Mouse (Mus musculus) neural tube, embryonic 15.5 days (tissue): Measurements from ENCODE around the gene Arhgap31. TPM values are rescaled to one million over a fixed set of nuclear protein-coding genes. Genes with fewer than 3 reads are reported as not detected.

Source experiments
- ATAC-seq: fragments of 200-750 bp; cut with Nextera tagmentation; 2 replicates; pipeline ENCODE4 v1.8.0; 2017; ENCODE audit warnings: mild to moderate bottlenecking, moderate TSS enrichment, moderate library complexity; ENCODE audit not compliant: low FRiP score
- H3K27ac ChIP-seq: fragments of 300-500 bp; sonication (generic); replicated peaks from 2 replicates; pipeline ENCODE4 v1.5.1; 2015; ENCODE audit warnings: mild to moderate bottlenecking, inconsistent platforms
- H3K27me3 ChIP-seq: fragments of 300-500 bp; sonication (generic); replicated peaks from 2 replicates; pipeline ENCODE4 v1.6.1; 2015; ENCODE audit warnings: inconsistent platforms
- H3K36me3 ChIP-seq: fragments of 300-500 bp; sonication (generic); 2 replicates; pipeline ENCODE4 v1.6.1; 2015; ENCODE audit warnings: inconsistent platforms
- H3K4me1 ChIP-seq: fragments of 300-500 bp; sonication (generic); 2 replicates; pipeline ENCODE4 v1.6.1; 2015; ENCODE audit warnings: inconsistent platforms
- H3K4me2 ChIP-seq: fragments of 300-500 bp; sonication (generic); 2 replicates; pipeline ENCODE4 v1.6.1; 2015; ENCODE audit warnings: inconsistent platforms, mild to moderate bottlenecking, moderate library complexity
- H3K4me3 ChIP-seq: fragments of 300-500 bp; sonication (generic); replicated peaks from 2 replicates; pipeline ENCODE4 v1.5.1; 2015; ENCODE audit warnings: mild to moderate bottlenecking, inconsistent platforms
- H3K9ac ChIP-seq: fragments of 300-500 bp; sonication (generic); replicated peaks from 2 replicates; pipeline ENCODE4 v1.6.1; 2015; ENCODE audit warnings: mild to moderate bottlenecking, inconsistent platforms
- H3K9me3 ChIP-seq: fragments of 300-500 bp; sonication (generic); replicated peaks from 2 replicates; pipeline ENCODE4 v1.6.1; 2016; ENCODE audit warnings: inconsistent platforms
- WGBS: fragments of 180-500 bp; shearing (Covaris S2); methylation state at CpG from one replicate; pipeline ENCODE4 v1.1.7; 2015; ENCODE audit warnings: mixed read lengths; 5-methylcytosine and 5-hydroxymethylcytosine counted together
- polyA plus RNA-seq: library from polyadenylated mRNA; unstranded; fragments of >200 nt; fragmentation: Nextera tagmentation; extraction: Ambion mirVana; gene quantifications from 2 replicates; pipeline ENCODE4 v1.2.1, GENCODE M21; 2015

Gene Arhgap31
- polyA plus RNA-seq, 1 experiment from 2014 or later, result 5.9 TPM

GRCm38 (mm10) chr16:38648155-38648554, 64.9 kb downstream of the Arhgap31 start:
- Histone ChIP-seq H3K36me3 (no peaks in the 10 kb centered on the region), H3K9ac (no peak overlapping the region), H3K27me3 (no peaks in the 10 kb centered on the region), H3K4me1 (peaks cover 6% of the 10 kb centered on the region; the same call in 1 of the 2 replicates), H3K9me3 (no peaks in the 10 kb centered on the region), H3K27ac (no peak overlapping the region), H3K4me3 (no peak overlapping the region), H3K4me2 (no peak overlapping the region)
- no peak for ATAC-seq
- 94% methylated on average over 5 of the region's 5 CpGs for WGBS

GRCm38 (mm10) chr16:38644455-38644854, 68.6 kb downstream of the Arhgap31 start:
- no peak overlapping the region for H3K4me2 ChIP-seq
- H3K4me3 ChIP-seq, result no peak overlapping the region
- no peak for ATAC-seq
- no peaks in the 10 kb centered on the region for H3K9me3 ChIP-seq
- H3K36me3 ChIP-seq, result no peaks in the 10 kb centered on the region
- H3K27ac ChIP-seq, result no peak overlapping the region
- H3K4me1 ChIP-seq, result 0 out of 2 replicates have a peak, but pooled peaks cover 4% of the 10 kb centered on the region
- H3K9ac ChIP-seq, result no peak overlapping the region
- 60% methylated on average over 2 of the region's 2 CpGs for WGBS
- no peaks in the 10 kb centered on the region for H3K27me3 ChIP-seq

- H3K27me3 ChIP-seq, result no peaks in the 10 kb centered on the region
- no peak overlapping the region for H3K4me3 ChIP-seq
- no peaks in the 10 kb centered on the region for H3K36me3 ChIP-seq
- H3K9me3 ChIP-seq, result no peaks in the 10 kb centered on the region
- no peak overlapping the region for H3K9ac ChIP-seq
- no peak overlapping the region for H3K27ac ChIP-seq
- ATAC-seq, result no peak
- H3K4me1 ChIP-seq, result no peaks in the 10 kb centered on the region; the same call in 1 of the 2 replicates
- WGBS, result 75% methylated on average over 10 of the region's 10 CpGs
- H3K4me2 ChIP-seq, result no peak overlapping the region
Observed at GRCm38 (mm10) chr16:38637085-38637484, 76.0 kb downstream of the Arhgap31 start.

GRCm38 (mm10) chr16:38636682-38637081, 76.4 kb downstream of the Arhgap31 start:
- no peak overlapping the region for H3K4me3 ChIP-seq
- H3K36me3 ChIP-seq, result no peaks in the 10 kb centered on the region
- H3K27ac ChIP-seq, result no peak overlapping the region
- WGBS, result 73% methylated on average over 9 of the region's 9 CpGs
- no peaks in the 10 kb centered on the region for H3K27me3 ChIP-seq
- H3K4me1 ChIP-seq, result no peaks in the 10 kb centered on the region; the same call in 1 of the 2 replicates
- no peaks in the 10 kb centered on the region for H3K9me3 ChIP-seq
- H3K9ac ChIP-seq, result no peak overlapping the region
- no peak for ATAC-seq
- H3K4me2 ChIP-seq, result no peak overlapping the region

GRCm38 (mm10) chr16:38635833-38636390, 77.2 kb downstream of the Arhgap31 start:
- H3K9ac ChIP-seq, result no peak overlapping the region
- no peak for ATAC-seq
- H3K4me2 ChIP-seq, result no peak overlapping the region
- no peaks in the 10 kb centered on the region for H3K9me3 ChIP-seq
- 79% methylated on average over 8 of the region's 8 CpGs for WGBS
- H3K4me1 ChIP-seq, result no peaks in the 10 kb centered on the region; the same call in 1 of the 2 replicates
- H3K36me3 ChIP-seq, result no peaks in the 10 kb centered on the region
- no peak overlapping the region for H3K27ac ChIP-seq
- no peak overlapping the region for H3K4me3 ChIP-seq
- H3K27me3 ChIP-seq, result no peaks in the 10 kb centered on the region

- Histone ChIP-seq H3K36me3 (no peaks in the 10 kb centered on the region), H3K4me3 (no peak overlapping the region), H3K27me3 (no peaks in the 10 kb centered on the region), H3K27ac (no peak overlapping the region), H3K9ac (no peak overlapping the region), H3K4me1 (no peaks in the 10 kb centered on the region; the same call in 1 of the 2 replicates), H3K4me2 (no peak overlapping the region), H3K9me3 (no peaks in the 10 kb centered on the region)
- 63% methylated on average over 6 of the region's 6 CpGs for WGBS
- no peak for ATAC-seq
Observed at GRCm38 (mm10) chr16:38632147-38632546, 80.9 kb downstream of the Arhgap31 start.

GRCm38 (mm10) chr16:38625811-38626369, 87.2 kb downstream of the Arhgap31 start:
- no peak overlapping the region for H3K4me3 ChIP-seq
- no peaks in the 10 kb centered on the region for H3K9me3 ChIP-seq
- H3K27ac ChIP-seq, result no peak overlapping the region
- no peak overlapping the region for H3K4me2 ChIP-seq
- no peak for ATAC-seq
- no peak overlapping the region for H3K9ac ChIP-seq
- no peaks in the 10 kb centered on the region for H3K27me3 ChIP-seq
- H3K4me1 ChIP-seq, result no peaks in the 10 kb centered on the region
- no peaks in the 10 kb centered on the region for H3K36me3 ChIP-seq
- WGBS, result 89% methylated on average over 10 of the region's 10 CpGs

GRCm38 (mm10) chr16:38625411-38625810, 87.7 kb downstream of the Arhgap31 start:
- Histone ChIP-seq H3K36me3 (no peaks in the 10 kb centered on the region), H3K4me2 (no peak overlapping the region), H3K4me3 (no peak overlapping the region), H3K27me3 (no peaks in the 10 kb centered on the region), H3K9ac (no peak overlapping the region), H3K9me3 (no peaks in the 10 kb centered on the region), H3K4me1 (no peaks in the 10 kb centered on the region), H3K27ac (no peak overlapping the region)
- ATAC-seq, result no peak
- WGBS, result 87% methylated on average over 7 of the region's 7 CpGs

- H3K4me1 ChIP-seq, result no peaks in the 10 kb centered on the region
- H3K9ac ChIP-seq, result no peak overlapping the region
- no peak overlapping the region for H3K4me2 ChIP-seq
- H3K9me3 ChIP-seq, result no peaks in the 10 kb centered on the region
- H3K27ac ChIP-seq, result no peak overlapping the region
- H3K4me3 ChIP-seq, result no peak overlapping the region
- no peaks in the 10 kb centered on the region for H3K36me3 ChIP-seq
- no peaks in the 10 kb centered on the region for H3K27me3 ChIP-seq
- no peak for ATAC-seq
- 71% methylated on average over 11 of the region's 11 CpGs for WGBS
Observed at GRCm38 (mm10) chr16:38624303-38624702, 88.8 kb downstream of the Arhgap31 start.

- Histone ChIP-seq H3K36me3 (no peaks in the 10 kb centered on the region), H3K27me3 (no peaks in the 10 kb centered on the region), H3K9me3 (no peaks in the 10 kb centered on the region), H3K4me1 (no peaks in the 10 kb centered on the region), H3K4me2 (no peak overlapping the region), H3K9ac (no peak overlapping the region), H3K4me3 (no peak overlapping the region), H3K27ac (no peak overlapping the region)
- no peak for ATAC-seq
- 76% methylated on average over 2 of the region's 2 CpGs for WGBS
Observed at GRCm38 (mm10) chr16:38622283-38622682, 90.8 kb downstream of the Arhgap31 start.

- ATAC-seq, result no peak
- WGBS, result 94% methylated on average over 16 of the region's 16 CpGs
- Histone ChIP-seq H3K4me2 (no peak overlapping the region), H3K4me3 (no peak overlapping the region), H3K9ac (no peak overlapping the region), H3K27ac (no peak overlapping the region), H3K4me1 (no peaks in the 10 kb centered on the region), H3K9me3 (no peaks in the 10 kb centered on the region), H3K27me3 (no peaks in the 10 kb centered on the region), H3K36me3 (no peaks in the 10 kb centered on the region)
Observed at GRCm38 (mm10) chr16:38620696-38621450, 92.2 kb downstream of the Arhgap31 start.

- H3K9me3 ChIP-seq, result no peaks in the 10 kb centered on the region
- H3K4me2 ChIP-seq, result no peak overlapping the region
- H3K36me3 ChIP-seq, result no peaks in the 10 kb centered on the region
- H3K4me3 ChIP-seq, result no peak overlapping the region
- no peak overlapping the region for H3K9ac ChIP-seq
- WGBS, result 20% methylated on average over 6 of the region's 6 CpGs
- ATAC-seq, result 0 out of 2 replicates have a peak, but pooled peaks have one; percentile 66
- no peaks in the 10 kb centered on the region for H3K27me3 ChIP-seq
- no peak overlapping the region for H3K27ac ChIP-seq
- no peaks in the 10 kb centered on the region for H3K4me1 ChIP-seq
Observed at GRCm38 (mm10) chr16:38619054-38619453, 94.0 kb downstream of the Arhgap31 start.
